Mouse (Mus musculus) megakaryocyte, adult 5-6 weeks (primary cell): ENCODE measurements at regions not wholly inside any gene's neighbourhood (a gene's known extent, or its start where the extent isn't known, plus 50 kb on each side); places are given as distances from the start of the nearest gene placed in this dataset.

ENCODE experiments used
- ATAC-seq: 2 replicates; pipeline ENCODE4 v1.8.0; 2016; ENCODE audit warnings: mild to moderate bottlenecking, inconsistent platforms; ENCODE audit not compliant: poor library complexity, severe bottlenecking

DNA sequence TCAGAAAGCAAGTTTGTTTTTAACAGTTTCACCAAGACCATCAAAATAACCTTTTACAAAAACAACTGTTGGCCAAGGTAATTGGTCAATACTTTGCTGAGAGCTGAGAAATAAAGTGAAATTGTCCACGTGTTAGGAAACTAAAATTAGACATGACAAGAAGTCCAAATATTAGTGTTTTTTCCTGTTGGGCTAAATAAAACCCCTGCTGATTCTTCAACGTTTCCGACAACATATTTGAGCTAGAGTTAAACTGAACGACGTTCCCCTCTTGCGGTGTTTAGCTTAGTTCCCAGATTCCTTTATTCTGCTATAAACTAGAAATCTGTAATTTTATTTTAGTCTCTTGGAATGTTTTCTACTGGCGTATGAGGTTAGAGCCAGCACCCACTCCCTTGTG lies 183.3 kb downstream of the Plk2 start:
- ATAC-seq = no peak

DNA sequence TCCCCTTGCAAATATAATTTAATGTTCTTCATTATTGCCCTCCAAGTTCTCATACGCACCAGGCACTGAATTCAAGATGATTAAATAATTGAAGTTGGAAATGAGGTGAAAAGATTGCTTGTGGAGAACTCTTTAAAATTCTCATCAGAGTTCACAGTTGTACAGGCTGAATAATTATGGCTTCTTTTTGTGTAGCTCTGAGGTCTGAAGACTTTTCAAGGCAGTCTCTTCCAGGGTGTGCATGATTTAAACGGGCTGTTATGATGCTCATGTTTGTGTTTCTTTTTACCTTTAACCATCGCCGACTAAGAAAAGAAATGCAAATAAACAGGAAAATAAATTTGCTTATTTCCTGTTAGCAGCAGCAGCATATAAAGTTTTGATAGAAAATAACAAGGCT lies 185.3 kb downstream of the Plk2 start:
- no peak for ATAC-seq

- ATAC-seq = no peak
These were observed 185.7 kb downstream of the Plk2 start for GRCm38 (mm10) chr13:110580570-110580969.

DNA sequence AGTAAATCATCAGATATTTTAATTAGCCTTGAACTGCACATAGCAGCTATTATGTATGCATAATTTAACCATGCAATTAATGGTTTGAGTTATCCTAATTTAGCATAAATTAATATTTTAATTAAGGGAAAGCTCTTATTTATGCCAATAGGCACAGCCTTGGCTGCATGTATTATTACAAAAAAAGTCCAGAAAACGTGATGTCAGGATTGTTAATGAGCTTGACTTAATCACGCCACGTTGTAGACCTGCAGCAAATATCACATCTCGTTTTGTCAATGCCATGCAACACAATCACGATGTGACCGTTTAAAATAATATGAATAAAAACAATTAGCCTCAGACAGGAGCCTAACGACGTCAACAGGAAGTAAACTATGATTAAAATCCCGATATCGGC lies 189.9 kb downstream of the Plk2 start:
- no peak for ATAC-seq

DNA sequence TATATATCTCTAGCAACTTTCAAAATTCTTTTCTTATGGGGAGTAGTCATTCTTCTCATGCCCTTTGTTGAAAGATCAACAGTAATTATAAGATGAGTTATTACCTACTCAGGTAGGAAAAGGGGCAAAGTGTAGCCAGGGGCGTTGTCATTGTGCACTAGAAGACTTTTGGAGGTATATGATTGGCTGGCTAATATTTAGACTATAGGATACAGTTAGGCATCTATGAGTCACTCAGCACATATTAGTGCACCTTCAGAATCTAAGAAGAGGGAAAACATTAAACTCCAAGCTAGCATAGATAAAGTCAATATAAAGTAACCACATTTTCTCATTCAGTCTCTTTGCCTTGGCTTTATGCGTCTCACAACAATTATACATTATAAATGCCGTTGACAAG lies 199.8 kb downstream of the Plk2 start:
- ATAC-seq = no peak

GRCm38 (mm10) chr13:110599666-110600065 lies 204.8 kb downstream of the Plk2 start:
- no peak for ATAC-seq

- ATAC-seq = no peak
These were observed 205.5 kb downstream of the Plk2 start for GRCm38 (mm10) chr13:110600377-110600776.

DNA sequence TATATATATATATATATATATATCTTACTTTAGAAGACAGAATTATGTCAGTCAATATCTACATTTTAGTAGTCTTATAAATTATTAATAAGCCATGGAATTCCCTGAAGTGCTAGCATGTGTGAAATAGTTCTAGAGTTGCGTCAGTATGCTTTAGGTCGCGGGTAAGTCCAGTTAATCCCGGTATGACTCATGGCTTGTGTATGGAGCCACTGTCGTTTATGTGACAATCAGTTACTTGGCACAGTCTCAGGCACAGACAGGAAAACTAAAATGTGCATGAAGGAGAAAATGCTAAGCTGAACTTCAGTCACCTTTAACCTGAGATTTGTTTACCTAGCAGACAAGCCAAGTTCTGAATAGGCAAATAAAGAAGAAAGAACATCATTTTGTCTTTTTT lies 206.5 kb downstream of the Plk2 start:
- no peak for ATAC-seq

DNA sequence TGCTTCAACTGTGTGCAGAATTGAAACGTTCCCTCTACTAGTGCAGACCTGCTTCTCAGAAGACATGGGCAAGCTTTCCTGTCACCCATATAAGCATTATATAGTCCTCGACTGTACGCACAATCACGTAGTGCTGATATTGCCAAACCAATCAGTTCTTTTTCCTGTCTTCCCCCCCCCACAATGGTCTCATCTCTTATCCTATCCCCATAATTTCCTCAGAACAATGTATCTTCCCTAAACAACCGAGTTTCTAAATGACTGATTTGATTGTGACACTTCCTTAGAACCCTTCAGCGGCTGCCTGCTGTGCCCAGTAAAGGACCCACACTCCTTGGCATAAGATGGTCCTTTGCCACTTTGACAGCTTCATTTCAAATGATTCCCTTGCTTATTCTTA lies 207.0 kb downstream of the Plk2 start:
- peak; percentile 43 for ATAC-seq

- ATAC-seq = no peak
These were observed 208.0 kb downstream of the Plk2 start for GRCm38 (mm10) chr13:110602894-110603293.

- ATAC-seq = no peak
These were observed 224.2 kb downstream of the Plk2 start for GRCm38 (mm10) chr13:110619010-110619409.

DNA sequence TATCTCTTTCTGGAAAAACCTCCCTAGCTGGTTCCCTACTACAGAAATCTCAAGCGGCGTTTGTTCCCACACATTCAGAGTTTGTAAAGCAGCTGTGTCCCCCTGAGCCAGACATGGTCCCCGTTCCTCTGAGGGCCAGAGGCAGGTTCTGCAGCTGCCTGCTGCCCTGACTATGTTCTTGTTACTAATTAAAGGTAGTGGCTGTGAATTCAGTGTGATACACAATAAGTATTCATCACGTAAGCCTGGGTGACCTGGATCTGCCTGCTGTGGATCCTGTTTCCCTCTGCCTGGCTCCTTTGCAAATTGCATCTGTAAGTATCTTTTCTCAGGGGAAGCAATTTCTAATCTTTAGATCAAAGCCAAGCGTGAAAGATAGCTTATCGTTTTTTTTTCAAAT lies 232.3 kb downstream of the Plk2 start:
- no peak for ATAC-seq

DNA sequence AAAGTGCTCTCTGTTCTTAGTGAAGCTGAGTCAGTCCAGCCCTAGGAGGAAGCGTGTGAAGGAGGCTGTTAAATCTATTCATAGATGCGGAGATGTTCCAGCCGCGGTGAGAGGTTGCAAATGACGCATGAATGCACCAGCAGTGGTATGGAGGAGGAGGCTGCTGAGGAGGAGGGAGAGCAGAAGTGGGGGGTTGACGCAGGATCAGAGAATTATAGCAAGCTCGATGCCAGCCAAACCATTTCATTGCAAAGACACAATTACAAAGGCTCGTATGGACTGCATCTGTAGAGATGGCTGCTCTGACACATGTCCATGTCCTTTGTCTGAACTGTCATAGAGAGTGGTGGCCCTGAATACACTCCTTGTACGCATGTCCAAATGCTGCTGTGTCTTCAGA lies 232.9 kb downstream of the Plk2 start:
- ATAC-seq = no peak

- no peak for ATAC-seq
These were observed 233.4 kb downstream of the Plk2 start for GRCm38 (mm10) chr13:110628201-110628600.

DNA sequence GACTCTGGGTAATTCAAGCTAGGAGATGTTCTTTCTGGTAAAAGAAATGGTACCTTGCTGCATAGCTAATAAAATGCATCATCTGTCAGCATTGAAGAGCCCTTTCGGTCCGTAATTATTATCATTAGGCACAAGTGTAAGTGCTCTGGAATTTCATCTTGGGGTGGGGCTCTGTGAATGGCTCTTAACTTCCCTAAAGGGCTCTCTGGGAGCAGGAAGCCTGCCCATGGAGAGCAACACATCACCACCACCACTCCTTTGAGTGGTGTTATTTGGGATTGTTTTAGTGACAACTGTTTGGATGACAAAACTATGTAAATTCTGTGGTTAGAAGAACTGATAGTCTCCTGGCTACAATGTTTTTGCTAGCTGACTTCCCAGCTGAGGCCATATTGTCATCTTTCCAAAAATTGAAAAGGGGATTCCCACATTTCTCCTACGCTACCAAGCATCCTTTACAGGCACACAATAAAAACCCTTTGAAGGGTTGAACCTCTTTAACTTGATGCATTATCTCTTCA lies 238.5 kb downstream of the Plk2 start:
- no peak for ATAC-seq

GRCm38 (mm10) chr13:110633899-110634298 lies 239.1 kb downstream of the Plk2 start:
- ATAC-seq = no peak

GRCm38 (mm10) chr13:110642792-110643191 lies 247.9 kb downstream of the Plk2 start:
- no peak for ATAC-seq

GRCm38 (mm10) chr13:110643198-110643896 lies 248.5 kb downstream of the Plk2 start:
- no peak for ATAC-seq

DNA sequence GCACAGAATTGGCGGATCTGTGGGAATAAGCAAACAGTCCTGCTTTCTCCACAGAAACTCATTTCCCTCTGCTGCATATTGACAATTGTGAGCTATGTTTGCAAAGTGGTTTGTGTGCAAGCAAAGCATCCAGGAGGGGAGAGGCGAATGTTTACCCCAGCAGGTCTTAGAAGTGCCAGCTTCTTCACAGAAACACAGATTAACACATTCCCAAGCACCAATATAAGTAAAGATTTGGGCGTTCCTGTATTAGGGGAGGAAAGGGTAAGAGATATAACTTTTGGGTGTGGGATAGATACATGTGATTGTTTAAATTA lies 249.0 kb downstream of the Plk2 start:
- ATAC-seq = no peak

- no peak for ATAC-seq
These were observed 254.5 kb downstream of the Plk2 start for GRCm38 (mm10) chr13:110649378-110649777.

GRCm38 (mm10) chr13:110649870-110650497 lies 255.1 kb downstream of the Plk2 start:
- no peak for ATAC-seq

- no peak for ATAC-seq
These were observed 257.4 kb downstream of the Plk2 start for GRCm38 (mm10) chr13:110652201-110652600.
